Mouse (Mus musculus): Measurements from ENCODE around the gene Vmn1r9.
"Not testable (repeated sequence)": the region's sequence is repeated elsewhere in the genome, so short reads cannot be mapped to it uniquely, and the experiment has no call there.

Vmn1r9 gene

DNA sequence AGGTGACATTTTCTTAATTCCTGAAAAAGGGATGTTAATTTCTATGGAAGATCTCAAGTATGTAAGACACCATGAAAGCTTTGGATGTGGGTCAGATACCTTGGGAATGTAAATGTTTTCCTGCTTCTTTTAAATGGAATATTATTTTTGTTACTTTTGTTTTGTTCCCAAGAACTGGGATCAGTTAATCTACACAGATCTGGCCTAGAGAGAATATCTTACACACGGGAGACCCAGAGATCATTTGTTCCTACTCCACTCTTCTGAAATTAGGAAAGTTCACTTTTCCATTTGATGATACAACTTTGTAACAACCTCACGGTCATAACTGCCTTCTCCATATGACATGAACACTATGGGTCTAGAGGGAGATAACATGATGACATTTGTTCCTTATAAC is at the start of gene Vmn1r9:
Gene Vmn1r9, plus strand, starts transcription at position 301 of the 400 bp plus-strand sequence.
- DNase-seq (ENCODE audit: low spot score): no peak

GRCm38 (mm10) chr6:57025224-57025623 is 41.4 kb upstream of the Vmn1r9 start, which contains the start of gene Vmn1r7:
Gene Vmn1r7 (minus strand): TSS chr6:57025324.
- not testable (repeated sequence) for DNase-seq (ENCODE audit: low spot score)

DNA sequence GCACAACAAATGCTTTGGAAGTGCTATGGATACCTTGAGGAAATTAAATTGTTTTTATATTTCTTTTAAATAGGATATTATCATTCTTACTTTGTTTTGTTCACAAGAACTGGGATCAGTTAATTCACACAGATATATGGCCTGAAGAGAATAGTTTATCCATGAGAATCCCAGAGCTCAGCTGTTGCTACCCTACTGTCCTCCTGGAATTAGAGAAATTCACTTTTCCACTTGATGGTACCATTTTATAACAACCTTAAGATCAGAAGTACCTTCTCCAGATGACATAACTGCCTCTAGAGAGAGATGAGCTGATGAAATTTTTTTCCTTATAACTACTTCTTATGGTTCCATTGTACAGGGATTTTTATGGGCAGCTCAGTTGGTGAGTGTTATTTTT is 34.6 kb upstream of the Vmn1r9 start, which contains the start of gene Vmn1r8:
Gene Vmn1r8, plus strand, starts transcription at position 301 of the 400 bp plus-strand sequence.
- DNase-seq (ENCODE audit: low spot score): no peak

DNA sequence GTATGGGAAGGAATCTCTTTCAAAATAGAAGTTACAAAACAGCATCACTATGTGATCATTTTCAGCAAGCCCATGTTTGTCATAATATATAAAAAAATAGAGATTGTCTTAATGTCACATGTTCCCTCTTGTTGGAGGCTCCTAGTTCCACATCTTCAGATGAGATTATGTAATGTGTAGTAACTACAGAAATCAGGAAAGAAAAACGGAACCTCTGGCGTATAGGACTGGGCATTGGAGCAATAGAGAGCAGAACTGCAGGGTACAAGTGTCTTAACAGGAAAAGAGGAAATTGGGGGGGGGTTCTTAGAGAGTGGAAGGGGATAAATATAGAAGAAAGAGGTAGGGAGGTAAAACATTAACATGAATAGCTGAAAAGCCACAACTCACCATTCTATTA is 31.9 kb upstream of the Vmn1r9 start:
- no peak for DNase-seq (ENCODE audit: low spot score)

- no peak for DNase-seq (ENCODE audit: low spot score)
Measured at GRCm38 (mm10) chr6:57063730-57064129, 2.9 kb upstream of the Vmn1r9 start.

- no peak for DNase-seq (ENCODE audit: low spot score)
Measured at GRCm38 (mm10) chr6:57106358-57106757, 39.8 kb downstream of the Vmn1r9 start.

DNA sequence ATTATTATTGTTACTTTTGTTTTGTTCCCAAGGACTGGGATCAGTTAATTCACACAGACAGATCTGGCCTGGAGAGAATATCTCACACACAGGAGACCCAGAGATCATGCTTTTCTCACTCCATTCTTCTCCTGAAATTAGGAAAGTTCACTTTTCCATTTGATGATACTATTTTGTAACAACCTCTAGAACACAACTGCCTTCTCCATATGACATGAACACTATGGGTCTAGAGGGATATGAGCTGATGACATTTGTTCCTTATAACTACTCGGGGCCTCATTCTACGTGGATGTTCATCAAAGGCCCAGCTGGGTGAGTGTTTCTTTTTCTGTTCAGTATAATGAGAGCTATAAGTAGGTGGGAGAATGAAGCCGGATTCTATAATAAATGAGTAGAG is 42.6 kb downstream of the Vmn1r9 start, which contains the start of gene Vmn1r10:
Gene Vmn1r10, plus strand, starts transcription at position 301 of the 400 bp plus-strand sequence.
- DNase-seq (ENCODE audit: low spot score): no peak
